Mouse (Mus musculus): Measurements from ENCODE around the gene Sdccag8. TPM values are rescaled to one million over a fixed set of nuclear protein-coding genes. Genes with fewer than 3 reads are reported as not detected.
"Not testable (repeated sequence)": the region's sequence is repeated elsewhere in the genome, so short reads cannot be mapped to it uniquely, and the experiment has no call there.

Gene Sdccag8
- polyA plus RNA-seq, 1 experiment from 2014 or later = 17.4 TPM

DNA sequence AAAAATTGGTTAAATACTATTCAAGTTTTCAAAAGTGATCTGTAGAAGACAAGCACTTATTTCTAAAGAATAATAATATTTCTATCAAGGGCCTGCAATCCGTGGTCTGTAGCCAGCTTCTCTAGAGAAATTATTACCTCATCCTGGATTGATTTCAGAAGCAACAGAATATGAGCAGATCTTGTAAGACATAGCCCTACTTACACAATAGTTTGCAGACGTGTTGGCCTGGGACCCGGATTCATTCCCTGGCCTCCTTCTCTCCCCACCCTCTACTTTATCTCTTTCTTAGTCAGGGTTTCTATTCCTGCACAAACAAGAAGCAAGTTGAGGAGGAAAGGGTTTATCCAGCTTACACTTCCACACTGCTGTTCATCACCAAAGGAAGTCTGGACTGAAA is 19.5 kb downstream of the Sdccag8 start:
- 60% methylated on average over 3 of the region's 3 CpGs for WGBS
- H3K36me3 ChIP-seq (ENCODE audit: control insufficient read depth, insufficient read depth, low read length) = no peaks in the 10 kb centered on the region
- ATAC-seq (ENCODE audit: insufficient read depth, low FRiP score) = no peak
- no peak overlapping the region for H3K9ac ChIP-seq (ENCODE audit: low read length)
- H3K4me2 ChIP-seq (ENCODE audit: low read depth, low read length) = no peak overlapping the region
- no peak overlapping the region for H3K27ac ChIP-seq (ENCODE audit: low read length)
- H3K4me1 ChIP-seq (ENCODE audit: control insufficient read depth, insufficient read depth, low read length) = 0 out of 2 replicates have a peak, but pooled peaks cover 8% of the 10 kb centered on the region
- H3K4me3 ChIP-seq (replicated peaks; ENCODE audit: low read length) = no peak overlapping the region
- no peaks in the 10 kb centered on the region for H3K9me3 ChIP-seq (replicated peaks; ENCODE audit: control insufficient read depth, low read length)
- H3K27me3 ChIP-seq (ENCODE audit: control insufficient read depth, insufficient read depth, low read length) = no peaks in the 10 kb centered on the region

GRCm38 (mm10) chr1:176834880-176835279 is 20.4 kb downstream of the Sdccag8 start:
- no peak overlapping the region for H3K4me3 ChIP-seq (replicated peaks; ENCODE audit: low read length)
- H3K36me3 ChIP-seq (ENCODE audit: control insufficient read depth, insufficient read depth, low read length) = no peaks in the 10 kb centered on the region
- no peak for ATAC-seq (ENCODE audit: insufficient read depth, low FRiP score)
- H3K9me3 ChIP-seq (replicated peaks; ENCODE audit: control insufficient read depth, low read length) = no peaks in the 10 kb centered on the region
- WGBS = 56% methylated on average over 6 of the region's 6 CpGs
- no peak overlapping the region for H3K9ac ChIP-seq (ENCODE audit: low read length)
- no peak overlapping the region for H3K4me2 ChIP-seq (ENCODE audit: low read depth, low read length)
- H3K27me3 ChIP-seq (ENCODE audit: control insufficient read depth, insufficient read depth, low read length) = no peaks in the 10 kb centered on the region
- H3K27ac ChIP-seq (ENCODE audit: low read length) = no peak overlapping the region
- H3K4me1 ChIP-seq (ENCODE audit: control insufficient read depth, insufficient read depth, low read length) = 0 out of 2 replicates have a peak, but pooled peaks cover 8% of the 10 kb centered on the region

- ATAC-seq (ENCODE audit: insufficient read depth, low FRiP score) = peak; percentile 58
- Histone ChIP-seq H3K9me3 (replicated peaks; ENCODE audit: control insufficient read depth, low read length) (no peaks in the 10 kb centered on the region), H3K27ac (ENCODE audit: low read length) (no peak overlapping the region), H3K4me2 (ENCODE audit: low read depth, low read length) (peak overlapping the region; percentile 66), H3K27me3 (ENCODE audit: control insufficient read depth, insufficient read depth, low read length) (no peaks in the 10 kb centered on the region), H3K36me3 (ENCODE audit: control insufficient read depth, insufficient read depth, low read length) (no peaks in the 10 kb centered on the region), H3K4me1 (ENCODE audit: control insufficient read depth, insufficient read depth, low read length) (0 out of 2 replicates have a peak, but pooled peaks cover 8% of the 10 kb centered on the region), H3K9ac (ENCODE audit: low read length) (peak overlapping the region; percentile 60), H3K4me3 (replicated peaks; ENCODE audit: low read length) (peak overlapping the region; percentile 44)
- WGBS = 2% methylated on average over 41 of the region's 41 CpGs
Observed at GRCm38 (mm10) chr1:176835501-176836294, 21.2 kb downstream of the Sdccag8 start.

- not testable (repeated sequence) for H3K4me2 ChIP-seq (ENCODE audit: low read depth, low read length)
Observed at GRCm38 (mm10) chr1:176836562-176836961, 22.1 kb downstream of the Sdccag8 start.

GRCm38 (mm10) chr1:176845082-176845977 is 30.9 kb downstream of the Sdccag8 start:
- H3K36me3 ChIP-seq (ENCODE audit: control insufficient read depth, insufficient read depth, low read length) = peaks cover 4% of the 10 kb centered on the region; the same call in 1 of the 2 replicates
- no peak overlapping the region for H3K27ac ChIP-seq (ENCODE audit: low read length)
- whole genome bisulfite sequencing = 80% methylated on average over 17 of the region's 17 CpGs
- no peaks in the 10 kb centered on the region for H3K9me3 ChIP-seq (replicated peaks; ENCODE audit: control insufficient read depth, low read length)
- H3K27me3 ChIP-seq (ENCODE audit: control insufficient read depth, insufficient read depth, low read length) = no peaks in the 10 kb centered on the region
- ATAC-seq (ENCODE audit: insufficient read depth, low FRiP score) = no peak
- H3K4me1 ChIP-seq (ENCODE audit: control insufficient read depth, insufficient read depth, low read length) = no peaks in the 10 kb centered on the region
- no peak overlapping the region for H3K9ac ChIP-seq (ENCODE audit: low read length)
- H3K4me2 ChIP-seq (ENCODE audit: low read depth, low read length) = no peak overlapping the region
- no peak overlapping the region for H3K4me3 ChIP-seq (replicated peaks; ENCODE audit: low read length)

More at GRCm38 (mm10) chr1:176836562-176836961, 22.1 kb downstream of the Sdccag8 start:
- H3K4me3 ChIP-seq (replicated peaks; ENCODE audit: low read length); H3K9ac ChIP-seq (ENCODE audit: low read length); H3K27me3 ChIP-seq (ENCODE audit: control insufficient read depth, insufficient read depth, low read length); ATAC-seq (ENCODE audit: insufficient read depth, low FRiP score); H3K4me1 ChIP-seq (ENCODE audit: control insufficient read depth, insufficient read depth, low read length); H3K36me3 ChIP-seq (ENCODE audit: control insufficient read depth, insufficient read depth, low read length); H3K27ac ChIP-seq (ENCODE audit: low read length); H3K9me3 ChIP-seq (replicated peaks; ENCODE audit: control insufficient read depth, low read length): not testable (repeated sequence)
- 72% methylated on average over 7 of the region's 7 CpGs for WGBS

- H3K4me3 ChIP-seq (replicated peaks; ENCODE audit: low read length) = no peak overlapping the region
- no peaks in the 10 kb centered on the region for H3K4me1 ChIP-seq (ENCODE audit: control insufficient read depth, insufficient read depth, low read length)
- 75% methylated on average over 10 of the region's 10 CpGs for WGBS
- no peak overlapping the region for H3K27ac ChIP-seq (ENCODE audit: low read length)
- H3K27me3 ChIP-seq (ENCODE audit: control insufficient read depth, insufficient read depth, low read length) = no peaks in the 10 kb centered on the region
- peaks cover 4% of the 10 kb centered on the region; the same call in 1 of the 2 replicates for H3K36me3 ChIP-seq (ENCODE audit: control insufficient read depth, insufficient read depth, low read length)
- H3K9ac ChIP-seq (ENCODE audit: low read length) = no peak overlapping the region
- H3K9me3 ChIP-seq (replicated peaks; ENCODE audit: control insufficient read depth, low read length) = peaks cover 4% of the 10 kb centered on the region; the same call in 1 of the 2 replicates
- ATAC-seq (ENCODE audit: insufficient read depth, low FRiP score) = no peak
- H3K4me2 ChIP-seq (ENCODE audit: low read depth, low read length) = no peak overlapping the region
Observed at GRCm38 (mm10) chr1:176847118-176847859, 32.8 kb downstream of the Sdccag8 start.

- 59% methylated on average over 11 of the region's 11 CpGs for WGBS
- Histone ChIP-seq H3K4me3 (replicated peaks; ENCODE audit: low read length) (no peak overlapping the region), H3K27ac (ENCODE audit: low read length) (no peak overlapping the region), H3K4me2 (ENCODE audit: low read depth, low read length) (no peak overlapping the region), H3K36me3 (ENCODE audit: control insufficient read depth, insufficient read depth, low read length) (peaks cover 4% of the 10 kb centered on the region; the same call in 1 of the 2 replicates), H3K27me3 (ENCODE audit: control insufficient read depth, insufficient read depth, low read length) (no peaks in the 10 kb centered on the region), H3K9ac (ENCODE audit: low read length) (no peak overlapping the region), H3K9me3 (replicated peaks; ENCODE audit: control insufficient read depth, low read length) (peaks cover 4% of the 10 kb centered on the region; the same call in 1 of the 2 replicates), H3K4me1 (ENCODE audit: control insufficient read depth, insufficient read depth, low read length) (no peaks in the 10 kb centered on the region)
- ATAC-seq (ENCODE audit: insufficient read depth, low FRiP score) = no peak
Observed at GRCm38 (mm10) chr1:176848613-176849290, 34.3 kb downstream of the Sdccag8 start.

DNA sequence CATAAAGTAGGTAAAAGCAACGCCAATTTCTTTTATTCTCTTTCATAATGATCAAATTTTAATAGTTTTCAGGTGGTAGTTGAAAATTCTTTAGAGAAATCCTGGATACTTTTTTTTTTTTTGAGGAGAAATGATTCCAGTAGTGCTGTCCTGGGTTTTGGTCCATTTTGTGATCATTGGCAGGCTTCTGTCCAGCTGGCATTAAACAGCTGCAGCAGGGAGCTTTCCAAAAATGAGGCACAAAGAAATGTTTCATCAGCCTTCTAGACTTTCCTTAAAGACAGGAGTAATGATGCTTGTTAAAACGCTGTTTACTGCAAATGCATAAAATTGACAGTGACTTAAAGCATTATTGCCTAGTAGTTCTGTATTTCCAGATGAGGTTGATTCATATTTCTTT is 34.9 kb downstream of the Sdccag8 start:
- WGBS = 73% methylated on average over 2 of the region's 2 CpGs
- no peak for ATAC-seq (ENCODE audit: insufficient read depth, low FRiP score)
- Histone ChIP-seq H3K9ac (ENCODE audit: low read length) (no peak overlapping the region), H3K4me1 (ENCODE audit: control insufficient read depth, insufficient read depth, low read length) (no peaks in the 10 kb centered on the region), H3K27ac (ENCODE audit: low read length) (no peak overlapping the region), H3K4me2 (ENCODE audit: low read depth, low read length) (no peak overlapping the region), H3K27me3 (ENCODE audit: control insufficient read depth, insufficient read depth, low read length) (no peaks in the 10 kb centered on the region), H3K4me3 (replicated peaks; ENCODE audit: low read length) (no peak overlapping the region), H3K9me3 (replicated peaks; ENCODE audit: control insufficient read depth, low read length) (peaks cover 4% of the 10 kb centered on the region; the same call in 1 of the 2 replicates), H3K36me3 (ENCODE audit: control insufficient read depth, insufficient read depth, low read length) (peaks cover 4% of the 10 kb centered on the region; the same call in 1 of the 2 replicates)

All from stomach, embryonic 16.5 days (tissue).